Mouse (Mus musculus) ES-CJ7 (cell line): ENCODE results near the gene Ehd1.

ENCODE experiments used
- DNase-seq: peaks from one replicate; pipeline ENCODE4 v3.0.0; 2011; ENCODE audit warnings: low read depth, low spot score

Gene Ehd1

GRCm38 (mm10) chr19:6349215-6349983, 72.9 kb downstream of the Ehd1 start:
- DNase-seq: no peak
